Mouse (Mus musculus): ENCODE results near the gene Apaf1. TPM values are rescaled to one million over a fixed set of nuclear protein-coding genes. Genes with fewer than 3 reads are reported as not detected.

The Apaf1 gene
- polyA plus RNA-seq, 1 experiment from 2014 or later: 31.8 TPM

GRCm38 (mm10) chr10:91005858-91006538 is 76.6 kb downstream of the Apaf1 start:
- Histone ChIP-seq H3K4me1 (no peaks in the 10 kb centered on the region), H3K4me3 (no peak overlapping the region), H3K27ac (peak overlapping the region; percentile 48; the same call in 1 of the 2 replicates), H3K4me2 (replicated peaks) (no peak overlapping the region), H3K9ac (no peak overlapping the region), H3K27me3 (no peaks in the 10 kb centered on the region), H3K9me3 (no peaks in the 10 kb centered on the region), H3K36me3 (peaks cover 32% of the 10 kb centered on the region)
- WGBS: 64% methylated on average over 12 of the region's 12 CpGs
- ATAC-seq (ENCODE audit: low FRiP score, low read depth): peak; percentile 85

GRCm38 (mm10) chr10:91001421-91001820 is 81.1 kb downstream of the Apaf1 start:
- 81% methylated on average over 13 of the region's 13 CpGs for WGBS
- Histone ChIP-seq H3K27ac (no peak overlapping the region), H3K36me3 (peaks cover 39% of the 10 kb centered on the region), H3K9me3 (no peaks in the 10 kb centered on the region), H3K4me1 (no peaks in the 10 kb centered on the region), H3K9ac (no peak overlapping the region), H3K4me2 (replicated peaks) (no peak overlapping the region), H3K27me3 (no peaks in the 10 kb centered on the region), H3K4me3 (no peak overlapping the region)
- no peak for ATAC-seq (ENCODE audit: low FRiP score, low read depth)

GRCm38 (mm10) chr10:90999899-91000298 is 82.7 kb downstream of the Apaf1 start:
- Histone ChIP-seq H3K4me1 (no peaks in the 10 kb centered on the region), H3K27ac (no peak overlapping the region), H3K9ac (no peak overlapping the region), H3K4me2 (replicated peaks) (no peak overlapping the region), H3K36me3 (peaks cover 54% of the 10 kb centered on the region), H3K9me3 (no peaks in the 10 kb centered on the region), H3K27me3 (no peaks in the 10 kb centered on the region), H3K4me3 (no peak overlapping the region)
- 81% methylated on average over 5 of the region's 5 CpGs for WGBS
- no peak for ATAC-seq (ENCODE audit: low FRiP score, low read depth)

- no peak for ATAC-seq (ENCODE audit: low FRiP score, low read depth)
- Histone ChIP-seq H3K36me3 (peaks cover 65% of the 10 kb centered on the region), H3K9me3 (no peaks in the 10 kb centered on the region), H3K4me1 (no peaks in the 10 kb centered on the region), H3K4me2 (replicated peaks) (no peak overlapping the region), H3K4me3 (no peak overlapping the region), H3K9ac (no peak overlapping the region), H3K27ac (no peak overlapping the region), H3K27me3 (no peaks in the 10 kb centered on the region)
- WGBS: 64% methylated on average over 5 of the region's 5 CpGs
These were observed 88.7 kb downstream of the Apaf1 start for GRCm38 (mm10) chr10:90993869-90994268.

GRCm38 (mm10) chr10:90992237-90992636 is 90.3 kb downstream of the Apaf1 start:
- peaks cover 59% of the 10 kb centered on the region for H3K36me3 ChIP-seq
- no peak overlapping the region for H3K4me3 ChIP-seq
- H3K9me3 ChIP-seq: no peaks in the 10 kb centered on the region
- no peak overlapping the region for H3K27ac ChIP-seq
- ATAC-seq (ENCODE audit: low FRiP score, low read depth): no peak
- no peak overlapping the region for H3K9ac ChIP-seq
- H3K4me1 ChIP-seq: no peaks in the 10 kb centered on the region
- H3K27me3 ChIP-seq: no peaks in the 10 kb centered on the region
- WGBS: 92% methylated on average over 6 of the region's 6 CpGs
- H3K4me2 ChIP-seq (replicated peaks): no peak overlapping the region

- no peak overlapping the region for H3K9ac ChIP-seq
- no peak overlapping the region for H3K27ac ChIP-seq
- H3K27me3 ChIP-seq: no peaks in the 10 kb centered on the region
- no peaks in the 10 kb centered on the region for H3K4me1 ChIP-seq
- H3K36me3 ChIP-seq: peaks cover 43% of the 10 kb centered on the region
- H3K4me3 ChIP-seq: no peak overlapping the region
- H3K9me3 ChIP-seq: no peaks in the 10 kb centered on the region
- 87% methylated on average over 6 of the region's 6 CpGs for WGBS
- no peak overlapping the region for H3K4me2 ChIP-seq (replicated peaks)
- no peak for ATAC-seq (ENCODE audit: low FRiP score, low read depth)
These were observed 92.2 kb downstream of the Apaf1 start for GRCm38 (mm10) chr10:90990340-90990739.

GRCm38 (mm10) chr10:90983046-90983445 is 99.5 kb downstream of the Apaf1 start:
- H3K27me3 ChIP-seq: no peaks in the 10 kb centered on the region
- 0 out of 2 replicates have a peak, but pooled peaks cover 7% of the 10 kb centered on the region for H3K36me3 ChIP-seq
- H3K27ac ChIP-seq: no peak overlapping the region
- H3K9me3 ChIP-seq: no peaks in the 10 kb centered on the region
- ATAC-seq (ENCODE audit: low FRiP score, low read depth): no peak
- no peaks in the 10 kb centered on the region for H3K4me1 ChIP-seq
- no peak overlapping the region for H3K4me3 ChIP-seq
- WGBS: 64% methylated on average over 8 of the region's 8 CpGs
- H3K4me2 ChIP-seq (replicated peaks): no peak overlapping the region
- H3K9ac ChIP-seq: no peak overlapping the region

- Histone ChIP-seq H3K4me3 (no peak overlapping the region), H3K4me1 (no peaks in the 10 kb centered on the region), H3K36me3 (0 out of 2 replicates have a peak, but pooled peaks cover 7% of the 10 kb centered on the region), H3K4me2 (replicated peaks) (no peak overlapping the region), H3K27me3 (no peaks in the 10 kb centered on the region), H3K9me3 (no peaks in the 10 kb centered on the region), H3K9ac (no peak overlapping the region), H3K27ac (no peak overlapping the region)
- WGBS: 93% methylated on average over 4 of the region's 4 CpGs
- ATAC-seq (ENCODE audit: low FRiP score, low read depth): no peak
These were observed 100.8 kb downstream of the Apaf1 start for GRCm38 (mm10) chr10:90981811-90982210.

- 82% methylated on average over 6 of the region's 6 CpGs for WGBS
- Histone ChIP-seq H3K9ac (no peak overlapping the region), H3K9me3 (no peaks in the 10 kb centered on the region), H3K4me2 (replicated peaks) (no peak overlapping the region), H3K27me3 (peaks cover 15% of the 10 kb centered on the region), H3K4me1 (peaks cover 12% of the 10 kb centered on the region), H3K27ac (no peak overlapping the region), H3K4me3 (no peak overlapping the region), H3K36me3 (no peaks in the 10 kb centered on the region)
- no peak for ATAC-seq (ENCODE audit: low FRiP score, low read depth)
These were observed 108.1 kb downstream of the Apaf1 start for GRCm38 (mm10) chr10:90974491-90974890.

- H3K9ac ChIP-seq: no peak overlapping the region
- H3K27ac ChIP-seq: no peak overlapping the region
- H3K4me1 ChIP-seq: peaks cover 14% of the 10 kb centered on the region
- no peak overlapping the region for H3K4me3 ChIP-seq
- H3K9me3 ChIP-seq: no peaks in the 10 kb centered on the region
- H3K27me3 ChIP-seq: peaks cover 19% of the 10 kb centered on the region
- no peak overlapping the region for H3K4me2 ChIP-seq (replicated peaks)
- H3K36me3 ChIP-seq: no peaks in the 10 kb centered on the region
- WGBS: 66% methylated on average over 2 of the region's 2 CpGs
- ATAC-seq (ENCODE audit: low FRiP score, low read depth): no peak
These were observed 108.5 kb downstream of the Apaf1 start for GRCm38 (mm10) chr10:90974084-90974483.

GRCm38 (mm10) chr10:90970560-90970959 is 112.0 kb downstream of the Apaf1 start:
- no peaks in the 10 kb centered on the region for H3K9me3 ChIP-seq
- H3K36me3 ChIP-seq: no peaks in the 10 kb centered on the region
- no peak overlapping the region for H3K9ac ChIP-seq
- H3K4me2 ChIP-seq (replicated peaks): peak overlapping the region; percentile 98; the same call in 1 of the 2 replicates
- peaks cover 55% of the 10 kb centered on the region for H3K27me3 ChIP-seq
- H3K4me1 ChIP-seq: peaks cover 24% of the 10 kb centered on the region
- no peak overlapping the region for H3K4me3 ChIP-seq
- no peak for ATAC-seq (ENCODE audit: low FRiP score, low read depth)
- WGBS: 24% methylated on average over 4 of the region's 4 CpGs
- no peak overlapping the region for H3K27ac ChIP-seq

GRCm38 (mm10) chr10:90969355-90970174 is 113.0 kb downstream of the Apaf1 start:
- Histone ChIP-seq H3K4me2 (replicated peaks) (peak overlapping the region; percentile 98), H3K27me3 (peaks cover 58% of the 10 kb centered on the region), H3K36me3 (no peaks in the 10 kb centered on the region), H3K27ac (no peak overlapping the region), H3K4me1 (peaks cover 24% of the 10 kb centered on the region), H3K4me3 (peak overlapping the region; percentile 52), H3K9me3 (no peaks in the 10 kb centered on the region), H3K9ac (peak overlapping the region; percentile 66)
- ATAC-seq (ENCODE audit: low FRiP score, low read depth): peak; percentile 51; the same call in 1 of the 2 replicates
- WGBS: 2% methylated on average over 70 of the region's 72 CpGs
